Mouse (Mus musculus) lung, postnatal 0 days (tissue): ENCODE results near the gene Gm6899. TPM values are rescaled to one million over a fixed set of nuclear protein-coding genes. Genes with fewer than 3 reads are reported as not detected.
A peak's percentile ranks its signal among the peaks of the same experiment; 100 is the strongest.

Experiments
- ATAC-seq: fragments of 200-750 bp; cut with Nextera tagmentation; 2 replicates; pipeline ENCODE4 v1.8.0; 2017; ENCODE audit warnings: moderate library complexity
- DNase-seq: peaks from one replicate; pipeline ENCODE4 v3.0.0-alpha.2; 2016; ENCODE audit warnings: low spot score
- H3K27ac ChIP-seq: fragments of 300-500 bp; sonication (generic); 2 replicates; pipeline ENCODE4 v1.5.1; 2014; ENCODE audit warnings: antibody characterized with exemption, mild to moderate bottlenecking, low read length, mixed read lengths
- H3K27me3 ChIP-seq: fragments of 300-500 bp; sonication (generic); replicated peaks from 2 replicates; pipeline ENCODE4 v1.6.1; 2014; ENCODE audit warnings: low read length, mixed read lengths; ENCODE audit not compliant: insufficient read depth
- H3K36me3 ChIP-seq: fragments of 300-500 bp; sonication (generic); 2 replicates; pipeline ENCODE4 v1.6.1; 2014; ENCODE audit warnings: low read length, mixed read lengths; ENCODE audit not compliant: insufficient read depth
- H3K4me1 ChIP-seq: fragments of 300-500 bp; sonication (generic); 2 replicates; pipeline ENCODE4 v1.6.1; 2014; ENCODE audit warnings: antibody characterized with exemption, low read depth, low read length, mixed read lengths; ENCODE audit not compliant: insufficient read depth
- H3K4me2 ChIP-seq: fragments of 300-500 bp; sonication (generic); replicated peaks from 2 replicates; pipeline ENCODE4 v1.6.1; 2014; ENCODE audit warnings: low read depth, mild to moderate bottlenecking, low read length, moderate library complexity, mixed read lengths
- H3K4me3 ChIP-seq: fragments of 300-500 bp; sonication (generic); 2 replicates; pipeline ENCODE4 v1.5.1; 2014; ENCODE audit warnings: low read depth, low read length
- H3K9ac ChIP-seq: fragments of 300-500 bp; sonication (generic); replicated peaks from 2 replicates; pipeline ENCODE4 v1.6.1; 2014; ENCODE audit warnings: low read depth, mild to moderate bottlenecking
- H3K9me3 ChIP-seq: fragments of 300-500 bp; sonication (generic); 2 replicates; pipeline ENCODE4 v1.6.1; 2016; ENCODE audit warnings: low read length, mixed read lengths
- CTCF ChIP-seq: IDR thresholded peaks from 2 replicates; pipeline ENCODE4 v1.5.1; 2016; ENCODE audit warnings: antibody characterized with exemption, mild to moderate bottlenecking
- EP300 ChIP-seq: IDR thresholded peaks from 2 replicates; pipeline ENCODE4 v1.6.1; 2016; ENCODE audit warnings: antibody characterized with exemption, mild to moderate bottlenecking, control low read depth
- WGBS: fragments of 180-500 bp; shearing (Covaris S2); extraction: QIAGEN DNeasy Blood & Tissue Kit; methylation state at CpG from one replicate; pipeline ENCODE4 v1.1.7; 2014; 5-methylcytosine and 5-hydroxymethylcytosine counted together
- polyA plus RNA-seq: library from polyadenylated mRNA; unstranded; fragments of >200 nt; fragmentation: Nextera tagmentation; extraction: Ambion mirVana; gene quantifications from 2 replicates; pipeline ENCODE4 v1.2.1, GENCODE M21; 2015

Gm6899 gene
- polyA plus RNA-seq, 1 experiment from 2014 or later: 0.27 TPM

DNA sequence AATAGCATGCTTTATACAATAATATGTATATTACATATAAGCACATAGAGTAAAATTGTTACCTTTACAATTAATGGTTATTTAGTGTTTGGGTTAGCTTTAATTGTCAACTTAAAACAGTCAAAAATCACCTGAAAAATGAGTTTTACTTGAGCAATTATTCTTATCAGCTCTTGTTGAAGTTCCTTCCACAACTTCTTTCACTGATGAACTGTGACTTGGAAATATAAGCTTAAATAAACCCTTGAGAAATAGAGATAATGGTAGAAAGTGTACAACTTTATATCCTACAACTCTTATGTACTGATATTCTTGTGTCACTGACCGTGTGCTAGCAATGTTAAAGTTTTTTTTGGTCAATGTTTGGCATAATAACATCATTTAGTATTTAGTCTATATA is 43.2 kb downstream of the Gm6899 start:
- WGBS: 54% methylated on average over 1 of the region's 1 CpGs
- ATAC-seq (no peak), DNase-seq (no peak)
- Histone ChIP-seq H3K27me3 (no peaks in the 10 kb centered on the region), H3K27ac (no peak overlapping the region), H3K4me2 (no peak overlapping the region), H3K36me3 (no peaks in the 10 kb centered on the region), H3K9me3 (no peaks in the 10 kb centered on the region), H3K4me1 (no peaks in the 10 kb centered on the region), H3K4me3 (no peak overlapping the region), H3K9ac (no peak overlapping the region)
- TF ChIP-seq CTCF (no peak), EP300 (no peak)

GRCm38 (mm10) chr11:26640314-26640785 is 47.3 kb downstream of the Gm6899 start:
- Histone ChIP-seq H3K4me3 (no peak overlapping the region), H3K4me1 (no peaks in the 10 kb centered on the region), H3K36me3 (no peaks in the 10 kb centered on the region), H3K9ac (no peak overlapping the region), H3K4me2 (no peak overlapping the region), H3K27me3 (no peaks in the 10 kb centered on the region), H3K27ac (no peak overlapping the region), H3K9me3 (no peaks in the 10 kb centered on the region)
- peak; percentile 31 for DNase-seq
- no peak for ATAC-seq
- TF ChIP-seq CTCF: no peak
- TF ChIP-seq EP300: no peak
- 57% methylated on average over 8 of the region's 8 CpGs for WGBS

- H3K4me3 ChIP-seq: no peak overlapping the region
- no peak for ATAC-seq
- no peaks in the 10 kb centered on the region for H3K36me3 ChIP-seq
- no peak overlapping the region for H3K4me2 ChIP-seq
- H3K27me3 ChIP-seq: no peaks in the 10 kb centered on the region
- TF ChIP-seq CTCF (no peak), EP300 (no peak)
- 81% methylated on average over 1 of the region's 1 CpGs for WGBS
- H3K4me1 ChIP-seq: no peaks in the 10 kb centered on the region
- no peak overlapping the region for H3K9ac ChIP-seq
- no peaks in the 10 kb centered on the region for H3K9me3 ChIP-seq
- DNase-seq: no peak
- H3K27ac ChIP-seq: no peak overlapping the region
Observed at GRCm38 (mm10) chr11:26642141-26642540, 49.1 kb downstream of the Gm6899 start.

Other genes starting within 250 kb of the Gm6899 start
- 12.4 and 13.6 TPM in 2 replicates for gene Fancl, start 207.1 kb upstream of the Gm6899 start, polyA plus RNA-seq
- 8.0 and 8.7 TPM in 2 replicates for gene Vrk2, start 758 bp downstream of the Gm6899 start, polyA plus RNA-seq